Mouse (Mus musculus) stomach, postnatal 0 days (tissue): ENCODE measurements around the gene Tsnax. TPM values are rescaled to one million over a fixed set of nuclear protein-coding genes. Genes with fewer than 3 reads are reported as not detected.

Source experiments
- ATAC-seq: fragments of 200-750 bp; cut with Nextera tagmentation; 2 replicates; pipeline ENCODE4 v1.8.0; 2017; ENCODE audit not compliant: low FRiP score, low TSS enrichment
- DNase-seq: peaks from one replicate; pipeline ENCODE4 v3.0.0-alpha.2; 2016; ENCODE audit warnings: low spot score
- H3K27ac ChIP-seq: fragments of 300-500 bp; sonication (generic); replicated peaks from 2 replicates; pipeline ENCODE4 v1.5.1; 2014; ENCODE audit warnings: mild to moderate bottlenecking, control low read depth
- H3K27me3 ChIP-seq: fragments of 300-500 bp; sonication (generic); 2 replicates; pipeline ENCODE4 v1.6.1; 2014; ENCODE audit warnings: low read length; ENCODE audit not compliant: control insufficient read depth, insufficient read depth
- H3K36me3 ChIP-seq: fragments of 300-500 bp; sonication (generic); 2 replicates; pipeline ENCODE4 v1.6.1; 2014; ENCODE audit warnings: low read length, mixed read lengths; ENCODE audit not compliant: control insufficient read depth, insufficient read depth
- H3K4me1 ChIP-seq: fragments of 300-500 bp; sonication (generic); replicated peaks from 2 replicates; pipeline ENCODE4 v1.6.1; 2014; ENCODE audit warnings: antibody characterized with exemption; ENCODE audit not compliant: control insufficient read depth, insufficient read depth
- H3K4me2 ChIP-seq: fragments of 300-500 bp; sonication (generic); replicated peaks from 2 replicates; pipeline ENCODE4 v1.6.1; 2014; ENCODE audit warnings: low read depth, mild to moderate bottlenecking, control low read depth, moderate library complexity
- H3K4me3 ChIP-seq: fragments of 300-500 bp; sonication (generic); 2 replicates; pipeline ENCODE4 v1.5.1; 2014; ENCODE audit warnings: low read depth, low read length, control low read depth
- H3K9ac ChIP-seq: fragments of 300-500 bp; sonication (generic); 2 replicates; pipeline ENCODE4 v1.6.1; 2014; ENCODE audit warnings: mild to moderate bottlenecking, low read length, control low read depth, mixed read lengths
- H3K9me3 ChIP-seq: fragments of 300-500 bp; sonication (generic); 2 replicates; pipeline ENCODE4 v1.6.1; 2016; ENCODE audit warnings: low read length; ENCODE audit not compliant: control insufficient read depth
- CTCF ChIP-seq: IDR thresholded peaks from 2 replicates; pipeline ENCODE4 v1.5.1; 2016; ENCODE audit warnings: antibody characterized with exemption, low read depth, mild to moderate bottlenecking, moderate library complexity
- EP300 ChIP-seq: optimal IDR thresholded peaks from 2 replicates; pipeline ENCODE3; 2016; ENCODE audit warnings: antibody characterized with exemption
- WGBS: fragments of 180-500 bp; shearing (Covaris S2); extraction: QIAGEN DNeasy Blood & Tissue Kit; methylation state at CpG from one replicate; pipeline ENCODE4 v1.1.7; 2014; 5-methylcytosine and 5-hydroxymethylcytosine counted together
- microRNA-seq: library from miRNA; unstranded; fragments of <30 nt; microRNA quantifications from one replicate; pipeline ENCODE4, GENCODE M21; 2016
- polyA plus RNA-seq: library from polyadenylated mRNA; unstranded; fragments of >200 nt; fragmentation: Nextera tagmentation; extraction: Ambion mirVana; gene quantifications from 2 replicates; pipeline ENCODE4 v1.2.1, GENCODE M21; 2015

The Tsnax gene
- polyA plus RNA-seq, 1 experiment from 2014 or later = 62.5 TPM

- no peak for DNase-seq
- 45% methylated on average over 9 of the region's 9 CpGs for WGBS
Observed at GRCm38 (mm10) chr8:125078771-125079384, 66.1 kb downstream of the Tsnax start.

GRCm38 (mm10) chr8:125080388-125081344 lies 67.9 kb downstream of the Tsnax start:
- no peak for ATAC-seq
- Histone ChIP-seq H3K27me3 (no peaks in the 10 kb centered on the region), H3K36me3 (no peaks in the 10 kb centered on the region), H3K9ac (no peak overlapping the region), H3K27ac (no peak overlapping the region), H3K4me1 (no peaks in the 10 kb centered on the region), H3K9me3 (no peaks in the 10 kb centered on the region), H3K4me3 (no peak overlapping the region), H3K4me2 (0 out of 2 replicates have a peak overlapping the region, but pooled peaks have one; percentile 3)
- DNase-seq = no peak
- no peak for TF ChIP-seq EP300
- no peak for TF ChIP-seq CTCF
- 63% methylated on average over 19 of the region's 19 CpGs for WGBS

More at GRCm38 (mm10) chr8:125078771-125079384, 66.1 kb downstream of the Tsnax start:
- TF ChIP-seq CTCF = no peak
- TF ChIP-seq EP300 = no peak
- Histone ChIP-seq H3K9ac (no peak overlapping the region), H3K4me1 (no peaks in the 10 kb centered on the region), H3K4me3 (no peak overlapping the region), H3K36me3 (no peaks in the 10 kb centered on the region), H3K27me3 (no peaks in the 10 kb centered on the region), H3K4me2 (no peak overlapping the region), H3K27ac (no peak overlapping the region), H3K9me3 (no peaks in the 10 kb centered on the region)
- peak; percentile 55; the same call in 1 of the 2 replicates for ATAC-seq

- Histone ChIP-seq H3K4me2 (no peak overlapping the region), H3K9me3 (no peaks in the 10 kb centered on the region), H3K4me1 (no peaks in the 10 kb centered on the region), H3K9ac (no peak overlapping the region), H3K27me3 (no peaks in the 10 kb centered on the region), H3K36me3 (no peaks in the 10 kb centered on the region), H3K4me3 (no peak overlapping the region), H3K27ac (peak overlapping the region; percentile 66)
- no peak for ATAC-seq
- 37% methylated on average over 4 of the region's 4 CpGs for WGBS
- DNase-seq = no peak
- TF ChIP-seq CTCF (no peak), EP300 (no peak)
Observed at GRCm38 (mm10) chr8:125083746-125084145, 70.9 kb downstream of the Tsnax start.

Small RNAs within 50 kb of the gene (microRNA-seq; reads per million reads assigned to microRNA genes)
- gene Gm22197 = not detected

Other genes with a start within 250 kb of the Tsnax start
- gene Trim67, start 219.9 kb upstream of the Tsnax start, polyA plus RNA-seq = 0.23 and 0.33 TPM in 2 replicates
- gene Gnpat, start 150.0 kb upstream of the Tsnax start, polyA plus RNA-seq = 41.1 and 41.4 TPM in 2 replicates
- 20.2 and 21.3 TPM in 2 replicates for gene 2810004N23Rik, start 149.9 kb upstream of the Tsnax start, polyA plus RNA-seq
- 4.9 and 5.9 TPM in 2 replicates for gene Exoc8, start 115.3 kb upstream of the Tsnax start, polyA plus RNA-seq
- 4.9 and 5.0 TPM in 2 replicates for gene Sprtn, start 115.1 kb upstream of the Tsnax start, polyA plus RNA-seq
- gene Egln1, start 63.7 kb upstream of the Tsnax start, polyA plus RNA-seq = 7.1 and 7.5 TPM in 2 replicates
- 0.39 and 0.53 TPM in 2 replicates for gene Disc1, start 41.2 kb downstream of the Tsnax start, polyA plus RNA-seq